Comparison of ENCODE assay signal across 29 mouse cellular contexts in the genomic region with DNA sequence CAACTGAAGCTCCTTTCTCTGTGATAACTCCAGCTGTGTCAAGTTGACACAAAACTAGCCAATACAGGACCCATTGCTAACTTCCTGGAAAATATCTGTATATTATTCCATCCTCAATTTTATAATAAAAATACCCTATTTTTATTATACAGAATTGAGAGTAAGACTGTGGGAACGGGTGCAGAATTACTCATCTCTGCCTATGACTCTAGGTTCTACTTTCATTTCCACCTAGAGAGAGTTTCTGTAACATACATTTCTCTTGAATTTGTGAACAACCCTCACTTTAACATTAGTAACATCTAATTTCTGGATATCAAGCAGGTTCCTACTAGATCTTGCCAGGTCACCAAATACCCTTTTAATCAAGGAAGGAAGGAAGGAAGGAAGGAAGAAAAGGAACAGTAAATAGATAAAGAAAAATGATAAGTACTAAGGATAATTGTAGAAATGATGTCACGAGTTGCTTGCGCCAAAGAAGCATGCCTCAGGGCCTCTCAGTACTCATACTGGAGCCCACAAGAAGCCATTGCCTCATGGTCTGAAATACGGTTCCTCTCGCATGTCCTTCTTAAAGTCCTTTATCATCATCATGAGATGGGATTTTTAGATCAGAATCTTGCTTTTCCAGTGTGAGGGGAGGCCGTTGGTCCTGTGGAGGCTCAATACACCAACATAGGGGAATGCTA.
"Had no signal": no experiment of that assay in that cellular context is flagged by ENCODE, and none has a peak within 500 bp of the region (broad histone marks: within the 10 kb centered on the region; RNA-seq: fewer than 3 reads in every experiment).

No protein-coding gene starts in this region.

- H3K4me2 ChIP-seq: limb, embryonic 12.5 days; limb, embryonic 13.5 days; limb, embryonic 15.5 days; liver, embryonic 11.5 days; liver, embryonic 12.5 days; liver, embryonic 13.5 days; liver, embryonic 15.5 days; lung, embryonic 14.5 days; lung, embryonic 15.5 days; midbrain, embryonic 11.5 days; midbrain, embryonic 12.5 days; midbrain, embryonic 13.5 days; midbrain, embryonic 15.5 days had no signal

- H3K27me3 ChIP-seq: limb, embryonic 12.5 days; limb, embryonic 13.5 days; limb, embryonic 15.5 days; liver, embryonic 12.5 days; liver, embryonic 13.5 days; liver, embryonic 15.5 days; lung, embryonic 15.5 days; megakaryocyte, embryonic 14.5 days; midbrain, embryonic 12.5 days; midbrain, embryonic 13.5 days; midbrain, embryonic 15.5 days had no signal

- H3K4me3 ChIP-seq: limb, embryonic 10.5 days; limb, embryonic 12.5 days; limb, embryonic 13.5 days; limb, embryonic 15.5 days; liver, embryonic 12.5 days; liver, embryonic 13.5 days; liver, embryonic 15.5 days; lung, embryonic 15.5 days; megakaryocyte, embryonic 14.5 days; midbrain, embryonic 10.5 days; midbrain, embryonic 12.5 days; midbrain, embryonic 13.5 days; midbrain, embryonic 15.5 days; myocyte had no signal

- DNase-seq: left cerebral cortex, postnatal 4 days; liver; liver, embryonic 13.5 days; liver, postnatal 0 days; lung, adult 18-20 months; lung, adult 2 months; lung, embryonic 14.5 days; lung, postnatal 10 days; lung, postnatal 14 days; lung, postnatal 36 days; lung, postnatal 4 days; midbrain, embryonic 14.5 days had no signal

- H3K36me3 ChIP-seq: limb, embryonic 10.5 days; limb, embryonic 12.5 days; limb, embryonic 13.5 days; limb, embryonic 15.5 days; liver, embryonic 12.5 days; liver, embryonic 13.5 days; liver, embryonic 15.5 days; lung, embryonic 15.5 days; midbrain, embryonic 10.5 days; midbrain, embryonic 12.5 days; midbrain, embryonic 13.5 days; midbrain, embryonic 15.5 days had no signal

- H3K9me3 ChIP-seq: limb, embryonic 10.5 days; limb, embryonic 12.5 days; limb, embryonic 13.5 days; limb, embryonic 15.5 days; liver, embryonic 12.5 days; liver, embryonic 15.5 days; lung, embryonic 15.5 days; midbrain, embryonic 10.5 days; midbrain, embryonic 12.5 days; midbrain, embryonic 13.5 days; midbrain, embryonic 15.5 days had no signal

- H3K9ac ChIP-seq: limb, embryonic 12.5 days; limb, embryonic 13.5 days; limb, embryonic 15.5 days; liver, embryonic 12.5 days; liver, embryonic 13.5 days; liver, embryonic 14.5 days; liver, embryonic 15.5 days; liver, postnatal 0 days; lung, embryonic 14.5 days; lung, embryonic 15.5 days; midbrain, embryonic 12.5 days; midbrain, embryonic 13.5 days; midbrain, embryonic 15.5 days had no signal

- H3K27ac ChIP-seq: limb, embryonic 10.5 days; limb, embryonic 12.5 days; limb, embryonic 13.5 days; limb, embryonic 15.5 days; liver, embryonic 12.5 days; liver, embryonic 13.5 days; liver, embryonic 14.5 days; liver, embryonic 15.5 days; lung, embryonic 15.5 days; macrophage; midbrain, embryonic 10.5 days; midbrain, embryonic 12.5 days; midbrain, embryonic 13.5 days; midbrain, embryonic 15.5 days had no signal

- H3K4me1 ChIP-seq: limb, embryonic 10.5 days; limb, embryonic 12.5 days; limb, embryonic 13.5 days; limb, embryonic 15.5 days; liver, embryonic 12.5 days; liver, embryonic 13.5 days; liver, embryonic 15.5 days; lung, embryonic 15.5 days; megakaryocyte, embryonic 14.5 days; midbrain, embryonic 10.5 days; midbrain, embryonic 12.5 days; midbrain, embryonic 13.5 days; midbrain, embryonic 15.5 days had no signal
